Mouse (Mus musculus): Measurements from ENCODE around the gene Rcan1.

DNA sequence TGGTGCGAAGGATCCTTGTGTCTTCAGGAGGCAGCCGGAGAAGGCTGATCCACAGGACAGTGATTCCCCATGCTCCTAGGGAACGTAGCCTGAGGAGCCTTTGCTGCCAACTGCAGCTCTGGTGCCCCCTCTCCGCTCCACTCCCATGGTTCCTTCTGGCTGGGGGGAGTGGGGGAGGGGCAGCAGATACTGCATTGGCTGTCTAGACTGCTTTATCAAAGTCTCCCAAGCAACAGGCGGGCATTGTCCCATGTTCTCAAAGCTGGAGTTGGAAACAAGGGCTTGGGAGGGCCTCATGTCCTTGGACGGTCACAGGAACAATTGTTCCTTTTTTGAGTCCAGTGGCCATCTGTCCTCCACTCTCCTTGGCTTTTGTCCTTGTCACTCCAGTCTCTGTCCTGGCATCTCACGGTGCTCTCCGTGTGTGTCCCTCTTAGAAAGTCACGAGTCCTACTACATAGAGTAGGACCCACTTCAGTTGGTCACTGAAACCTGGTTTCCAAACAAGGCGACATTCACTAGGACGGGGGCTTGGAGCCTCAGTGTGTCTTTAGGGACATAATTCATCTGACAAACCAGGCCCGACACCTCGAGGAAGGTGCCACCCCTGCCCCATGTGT, 124.3 kb downstream of the Rcan1 start:
- TF ChIP-seq CTCF (IDR thresholded peaks at IDR 0.05; ENCODE audit: borderline replicate concordance, insufficient read depth, low read length) (no peak), POLR2A (IDR thresholded peaks at IDR 0.05; ENCODE audit: low read depth, low read length) (no peak)
